Mouse (Mus musculus) CH12.LX (cell line): ENCODE data around the gene Rnf31. TPM values are rescaled to one million over a fixed set of nuclear protein-coding genes. Genes with fewer than 3 reads are reported as not detected.

Source experiments
- DNase-seq: peaks from one replicate; pipeline ENCODE4 v3.0.0-alpha.2; 2013; ENCODE audit errors: extremely low read depth
- H3K27ac ChIP-seq: 2 replicates; pipeline ENCODE4 v1.5.1; 2012; ENCODE audit warnings: low read depth, mild to moderate bottlenecking, control low read depth, moderate library complexity; ENCODE audit not compliant: insufficient read depth
- H3K27me3 ChIP-seq: replicated peaks from 2 replicates; pipeline ENCODE3; 2012; ENCODE audit warnings: inconsistent platforms
- H3K36me3 ChIP-seq, 2 experiments: replicated peaks in 1 of 2; 2 replicates each; pipeline versions ENCODE3 to v1.6.1; 2012; ENCODE audit warnings: inconsistent platforms in 1 of 2, low read length in 1 of 2, mild to moderate bottlenecking in 1 of 2, mixed read lengths in 1 of 2, moderate library complexity in 1 of 2; ENCODE audit not compliant: control insufficient read depth in 1 of 2, insufficient read depth in 1 of 2
- H3K4me1 ChIP-seq, 2 experiments: 2 replicates each; pipeline ENCODE4 v1.6.1; 2012; ENCODE audit warnings: inconsistent platforms in 1 of 2, moderate library complexity in 1 of 2; ENCODE audit not compliant: insufficient read depth in 2 of 2, control insufficient read depth in 1 of 2
- H3K4me2 ChIP-seq: 2 replicates; pipeline ENCODE4 v1.6.1; 2012; ENCODE audit warnings: low read depth, mild to moderate bottlenecking, control low read depth; ENCODE audit not compliant: poor library complexity, insufficient read depth, severe bottlenecking
- H3K4me3 ChIP-seq, 3 experiments: fragments of 150-350 bp in 1 of 3; sonication (generic) in 1 of 3; replicated peaks in 1 of 3; 2 replicates each; pipeline versions ENCODE3 to v1.5.1; 2011 to 2012; ENCODE audit warnings: low read depth in 2 of 3, low read length in 2 of 3, mild to moderate bottlenecking in 2 of 3, moderate library complexity in 2 of 3, control low read depth in 1 of 3, improper control_type of control experiment in 1 of 3, inconsistent platforms in 1 of 3, mixed read lengths in 1 of 3; ENCODE audit not compliant: poor library complexity in 1 of 3
- H3K79me2 ChIP-seq: replicated peaks from 2 replicates; pipeline ENCODE4 v1.6.1; 2012; ENCODE audit warnings: mild to moderate bottlenecking, moderate library complexity; ENCODE audit not compliant: control insufficient read depth, poor library complexity, insufficient read depth, severe bottlenecking; ENCODE audit errors: extremely low read depth
- H3K9ac ChIP-seq: 2 replicates; pipeline ENCODE4 v1.6.1; 2012; ENCODE audit warnings: low read depth, mild to moderate bottlenecking, control low read depth, moderate library complexity; ENCODE audit not compliant: insufficient read depth
- H3K9me3 ChIP-seq: replicated peaks from 2 replicates; pipeline ENCODE3; 2012; ENCODE audit warnings: low read length, inconsistent platforms, mixed read lengths
- BHLHE40 ChIP-seq: IDR thresholded peaks from 2 replicates; pipeline ENCODE4 v1.6.1; 2011; ENCODE audit warnings: mild to moderate bottlenecking, low read depth, low read length, improper control_type of control experiment
- CHD1 ChIP-seq: IDR thresholded peaks from 2 replicates; pipeline ENCODE4 v1.6.1; 2012; ENCODE audit warnings: low read depth, low read length, improper control_type of control experiment, inconsistent platforms
- CHD2 ChIP-seq: IDR thresholded peaks from 2 replicates; pipeline ENCODE4 v1.6.1; 2011; ENCODE audit warnings: low read length, improper control_type of control experiment
- CTCF ChIP-seq, 2 experiments: IDR thresholded peaks in 1 of 2; conservative IDR thresholded peaks in 1 of 2; 2 replicates each; pipeline ENCODE4 v1.5.1; 2011 to 2012; ENCODE audit warnings: low read depth in 2 of 2, low read length in 2 of 2, improper control_type of control experiment in 1 of 2, inconsistent platforms in 1 of 2, mild to moderate bottlenecking in 1 of 2, moderate library complexity in 1 of 2
- E2F4 ChIP-seq: IDR thresholded peaks from 2 replicates; pipeline ENCODE4 v1.6.1; 2011; ENCODE audit warnings: low read depth, low read length, improper control_type of control experiment; ENCODE audit not compliant: insufficient replicate concordance
- ELF1 ChIP-seq: IDR thresholded peaks from 2 replicates; pipeline ENCODE4 v1.6.1; 2014; ENCODE audit warnings: low read depth, mild to moderate bottlenecking, inconsistent platforms, low read length, improper control_type of control experiment
- EP300 ChIP-seq: IDR thresholded peaks from 2 replicates; pipeline ENCODE4 v1.6.1; 2011; ENCODE audit warnings: low read length, improper control_type of control experiment
- ETS1 ChIP-seq: conservative IDR thresholded peaks from 2 replicates; pipeline ENCODE4 v1.6.1; 2012; ENCODE audit warnings: low read depth, mild to moderate bottlenecking, inconsistent platforms, low read length, improper control_type of control experiment, moderate library complexity
- GABPA ChIP-seq: IDR thresholded peaks from 2 replicates; pipeline ENCODE4 v1.6.1; 2012; ENCODE audit warnings: low read depth, low read length, improper control_type of control experiment, inconsistent platforms; ENCODE audit not compliant: insufficient replicate concordance
- HCFC1 ChIP-seq: IDR thresholded peaks from 2 replicates; pipeline ENCODE4 v1.6.1; 2012; ENCODE audit warnings: low read depth, mild to moderate bottlenecking, inconsistent platforms, low read length, improper control_type of control experiment
- IRF4 ChIP-seq: IDR thresholded peaks from 2 replicates; pipeline ENCODE4 v1.6.1; 2014; ENCODE audit warnings: low read depth, mild to moderate bottlenecking, inconsistent platforms, low read length, improper control_type of control experiment
- JUN ChIP-seq: IDR thresholded peaks from 2 replicates; pipeline ENCODE4 v1.6.1; 2011; ENCODE audit warnings: low read depth, mild to moderate bottlenecking, low read length, improper control_type of control experiment, moderate library complexity; ENCODE audit not compliant: insufficient read depth
- JUND ChIP-seq: conservative IDR thresholded peaks from 2 replicates; pipeline ENCODE4 v1.6.1; 2011; ENCODE audit warnings: low read depth, low read length, improper control_type of control experiment
- KAT2A ChIP-seq: IDR thresholded peaks from 2 replicates; pipeline ENCODE4 v1.6.1; 2012; ENCODE audit warnings: low read length, improper control_type of control experiment, inconsistent platforms; ENCODE audit not compliant: insufficient replicate concordance
- MAFK ChIP-seq: IDR thresholded peaks from 2 replicates; pipeline ENCODE4 v1.6.1; 2011; ENCODE audit warnings: low read length, improper control_type of control experiment; ENCODE audit not compliant: insufficient replicate concordance
- MAX ChIP-seq: IDR thresholded peaks from 2 replicates; pipeline ENCODE4 v1.6.1; 2011; ENCODE audit warnings: low read length, improper control_type of control experiment
- MAZ ChIP-seq: IDR thresholded peaks from 2 replicates; pipeline ENCODE4 v1.6.1; 2012; ENCODE audit warnings: low read depth, mild to moderate bottlenecking, inconsistent platforms, low read length, improper control_type of control experiment, moderate library complexity
- MEF2A ChIP-seq: IDR thresholded peaks from 2 replicates; pipeline ENCODE4 v1.6.1; 2014; ENCODE audit warnings: low read depth, mild to moderate bottlenecking, inconsistent platforms, low read length, improper control_type of control experiment, borderline replicate concordance
- MXI1 ChIP-seq: IDR thresholded peaks from 2 replicates; pipeline ENCODE4 v1.6.1; 2011; ENCODE audit warnings: mild to moderate bottlenecking, low read depth, low read length, improper control_type of control experiment
- NELFE ChIP-seq: IDR thresholded peaks from 2 replicates; pipeline ENCODE4 v1.6.1; 2011; ENCODE audit warnings: low read depth, low read length, improper control_type of control experiment
- NRF1 ChIP-seq: IDR thresholded peaks from 2 replicates; pipeline ENCODE4 v1.6.1; 2014; ENCODE audit warnings: low read depth, mild to moderate bottlenecking, inconsistent platforms, low read length, improper control_type of control experiment, moderate library complexity
- PAX5 ChIP-seq: IDR thresholded peaks from 2 replicates; pipeline ENCODE4 v1.6.1; 2012; ENCODE audit warnings: low read length, inconsistent platforms, mixed read lengths
- POLR2A ChIP-seq: IDR thresholded peaks from 2 replicates; pipeline ENCODE4 v1.6.1; 2011; ENCODE audit warnings: low read depth, mild to moderate bottlenecking, improper control_type of control experiment, low read length
- POLR2AphosphoS2 ChIP-seq: IDR thresholded peaks from 2 replicates; pipeline ENCODE4 v1.6.1; 2011; ENCODE audit warnings: low read depth, low read length, improper control_type of control experiment
- SIN3A ChIP-seq: IDR thresholded peaks from 2 replicates; pipeline ENCODE4 v1.6.1; 2012; ENCODE audit warnings: low read length, improper control_type of control experiment, inconsistent platforms
- TBP ChIP-seq: conservative IDR thresholded peaks from 2 replicates; pipeline ENCODE4 v1.6.1; 2011; ENCODE audit warnings: low read depth, low read length, improper control_type of control experiment
- UBTF ChIP-seq: IDR thresholded peaks from 2 replicates; pipeline ENCODE4 v1.6.1; 2012; ENCODE audit warnings: low read depth, mild to moderate bottlenecking, inconsistent platforms, low read length, improper control_type of control experiment, moderate library complexity
- USF1 ChIP-seq: IDR thresholded peaks from 2 replicates; pipeline ENCODE4 v1.6.1; 2014; ENCODE audit warnings: low read depth, mild to moderate bottlenecking, inconsistent platforms, low read length, improper control_type of control experiment
- USF2 ChIP-seq: conservative IDR thresholded peaks from 2 replicates; pipeline ENCODE4 v1.6.1; 2011; ENCODE audit warnings: low read depth, low read length, improper control_type of control experiment
- ZKSCAN1 ChIP-seq: IDR thresholded peaks from 2 replicates; pipeline ENCODE4 v1.6.1; 2012; ENCODE audit warnings: low read depth, inconsistent platforms, low read length, improper control_type of control experiment, borderline replicate concordance
- ZMIZ1 ChIP-seq: IDR thresholded peaks from 2 replicates; pipeline ENCODE4 v1.6.1; 2012; ENCODE audit warnings: low read depth, mild to moderate bottlenecking, inconsistent platforms, low read length, improper control_type of control experiment
- ZNF384 ChIP-seq: IDR thresholded peaks from 2 replicates; pipeline ENCODE4 v1.6.1; 2012; ENCODE audit warnings: low read depth, low read length, improper control_type of control experiment, inconsistent platforms
- dilution Hi-C: fragments of 300-500 bp; cut with MboI; formaldehyde crosslinking; loops from 2 replicates; pipeline ENCODE4 v1.14.3; 2020; ENCODE audit warnings: low sequenced_read_pairs; ENCODE audit not compliant: extremely low pct_unique_long_range_greater_than_20kb, extremely low pct_ligation_motif_present
- in situ Hi-C: fragments of 300-500 bp; cut with MboI; formaldehyde crosslinking; loops from 3 replicates; pipeline ENCODE4 v1.14.3; 2019; ENCODE audit warnings: low sequenced_read_pairs, low pct_ligation_motif_present, low pct_unique_long_range_greater_than_20kb, mixed read lengths
- polyA plus RNA-seq: library from polyadenylated mRNA; unstranded; fragments of >175 nt; gene quantifications from 2 replicates; pipeline ENCODE4 v1.2.1, GENCODE M21; 2012; ENCODE audit warnings: low read depth; ENCODE audit not compliant: insufficient read length
- total RNA-seq, 2 experiments: library from RNA; depleted of rRNA; stranded (reverse); fragments of 300-350 nt in 1 of 2; fragments of >200 nt in 1 of 2; gene quantifications; 2 replicates each; pipeline ENCODE4 v1.2.3; 2012 to 2014

Gene Rnf31
- total and polyA plus RNA-seq, 3 experiments, result 3.8 to 22.6 (median 15.9) TPM

DNA sequence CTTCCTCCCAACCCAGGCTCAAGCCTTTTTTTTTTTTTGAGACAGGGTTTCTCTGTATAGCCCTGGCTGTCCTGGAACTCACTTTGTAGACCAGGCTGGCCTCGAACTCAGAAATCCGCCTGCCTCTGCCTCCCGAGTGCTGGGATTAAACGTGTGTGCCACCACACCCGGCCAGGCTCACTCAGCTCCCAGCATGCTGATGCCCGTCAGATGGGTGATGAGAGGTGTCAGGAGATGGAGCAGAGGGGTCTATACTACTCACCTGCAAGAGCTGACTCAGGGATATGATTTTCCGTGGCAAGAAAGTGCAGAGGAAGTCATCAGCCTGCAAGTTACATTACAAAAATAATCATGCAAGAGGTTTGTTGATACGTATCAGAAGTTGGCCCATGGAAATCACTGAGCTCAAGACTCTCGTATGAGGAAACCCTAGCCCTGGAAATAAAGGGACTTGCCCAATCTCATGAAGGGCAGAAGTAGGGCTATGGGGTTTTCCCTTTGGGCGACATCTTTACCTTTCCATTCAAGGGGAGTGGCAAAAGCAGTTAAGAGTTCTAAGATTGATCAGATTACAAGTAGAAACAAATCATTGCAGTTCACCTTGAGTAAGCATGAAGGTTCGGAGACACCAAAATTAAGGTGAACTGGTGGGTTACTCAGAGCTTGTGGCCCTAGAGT, 1.6 kb upstream of the Rnf31 start:
- in situ Hi-C loops, result no loop called here
- DNase-seq, result peak; percentile 89
- H3K4me3 ChIP-seq, result peak overlapping the region; percentile 79 to 94 (median 91)

DNA sequence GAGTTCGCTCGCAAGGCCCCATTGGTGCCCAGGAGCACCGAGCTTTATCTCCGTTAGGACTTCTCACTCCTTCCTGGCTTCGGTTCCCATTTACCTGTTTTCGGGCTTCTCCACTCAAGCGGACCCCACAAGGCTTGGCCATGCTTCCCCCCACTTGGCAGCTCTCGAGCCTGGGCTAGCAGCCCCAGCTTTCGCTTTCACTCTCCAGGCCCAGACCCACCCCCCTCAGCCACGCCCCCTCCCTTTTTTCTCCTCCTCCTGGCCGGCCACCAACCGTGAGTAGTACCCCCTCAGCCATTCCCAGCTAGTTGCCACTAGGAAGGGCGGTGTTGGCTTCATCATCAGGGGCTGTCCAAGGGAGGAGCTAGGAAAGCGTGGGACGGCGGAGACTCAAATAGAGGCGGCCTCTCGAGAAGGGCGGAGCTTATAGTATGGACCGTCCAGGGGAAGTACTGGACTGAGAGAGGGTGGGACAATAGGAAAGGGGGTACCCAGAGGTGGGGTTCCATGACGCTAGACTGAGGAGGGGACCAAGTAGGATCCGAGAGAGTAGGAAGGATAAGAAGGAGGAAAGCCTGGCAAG, 669 bp upstream of the Rnf31 start, which contains the start of gene Psme2:
Gene Psme2 (minus strand): TSS at position 366 of the 583 bp plus-strand sequence.
- Histone ChIP-seq H3K4me1 (peaks cover 0 to 51% of the 10 kb centered on the region in 2 experiments; a peak in 3 of 4 replicates), H3K9ac (peak within 1 kb of the TSS; percentile 89), H3K4me2 (peak within 1 kb of the TSS; percentile 96), H3K79me2 (peaks cover 35% of the 10 kb centered on the region), H3K27ac (peak within 1 kb of the TSS; percentile 97), H3K36me3 (peaks cover 37 to 56% of the 10 kb centered on the region in 2 experiments), H3K4me3 (peak within 1 kb of the TSS; percentile 79 to 94 (median 91)), H3K27me3 (no peaks in the 10 kb centered on the region), H3K9me3 (no peaks in the 10 kb centered on the region)
- in situ Hi-C loops (no loop called here), dilution Hi-C loops (no loop called here)
- peak; percentile 98 for DNase-seq
- TF ChIP-seq BHLHE40 (no peak), MEF2A (no peak), JUND (no peak), POLR2A (peak; percentile 69), KAT2A (no peak), MAX (peak; percentile 30; the same call in 1 of the 2 replicates), ZMIZ1 (peak; percentile 15), NRF1 (no peak), CHD2 (peak; percentile 56; the same call in 1 of the 2 replicates), MAZ (peak; percentile 47; the same call in 1 of the 2 replicates), ZKSCAN1 (no peak), CHD1 (no peak), UBTF (0 out of 2 replicates have a peak, but pooled peaks have one; percentile 69), ETS1 (peak; percentile 51), NELFE (no peak), POLR2AphosphoS2 (0 out of 2 replicates have a peak, but pooled peaks have one; percentile 43), E2F4 (no peak), ELF1 (peak; percentile 26; the same call in 1 of the 2 replicates), HCFC1 (no peak)

More for the DNA sequence above, 1.6 kb upstream of the Rnf31 start:
- H3K4me1 ChIP-seq, result peaks cover 4 to 58% of the 10 kb centered on the region in 2 experiments
- H3K9me3 ChIP-seq, result no peaks in the 10 kb centered on the region
- dilution Hi-C loops, result no loop called here
- H3K4me2 ChIP-seq, result peak overlapping the region; percentile 96
- H3K9ac ChIP-seq, result peak overlapping the region; percentile 89
- H3K27me3 ChIP-seq, result no peaks in the 10 kb centered on the region
- H3K36me3 ChIP-seq, result peaks cover 27 to 49% of the 10 kb centered on the region in 2 experiments
- TF ChIP-seq JUND, result no peak; the same call in 1 of the 2 replicates
- no peak for TF ChIP-seq MAZ
- peak; percentile 39; the same call in 1 of the 2 replicates for TF ChIP-seq MAFK
- TF ChIP-seq NELFE, result no peak
- TF ChIP-seq PAX5, result no peak
- no peak for TF ChIP-seq BHLHE40
- no peak for TF ChIP-seq JUN
- peak; percentile 67 for TF ChIP-seq MEF2A
- no peak for TF ChIP-seq CTCF (conservative IDR thresholded peaks at IDR 0.05 in 1 of 2, IDR thresholded peaks at IDR 0.05 in 1 of 2; ENCODE audit: low read depth in 2 of 2, low read length in 2 of 2)
- TF ChIP-seq SIN3A, result peak; percentile 27; the same call in 1 of the 2 replicates
- no peak for TF ChIP-seq TBP
- TF ChIP-seq POLR2AphosphoS2, result no peak
- TF ChIP-seq ZMIZ1, result no peak
- TF ChIP-seq E2F4, result 0 out of 2 replicates have a peak, but pooled peaks have one; percentile 33
- 0 out of 2 replicates have a peak, but pooled peaks have one; percentile 32 for TF ChIP-seq ELF1
- TF ChIP-seq IRF4, result 0 out of 2 replicates have a peak, but pooled peaks have one; percentile 10
- no peak for TF ChIP-seq USF2
- TF ChIP-seq USF1, result no peak
- no peak for TF ChIP-seq UBTF
- no peak for TF ChIP-seq KAT2A
- peak; percentile 54; the same call in 1 of the 2 replicates for TF ChIP-seq ETS1
- TF ChIP-seq ZNF384, result 0 out of 2 replicates have a peak, but pooled peaks have one; percentile 16
- no peak for TF ChIP-seq NRF1
- TF ChIP-seq MXI1, result no peak; the same call in 1 of the 2 replicates
- no peak for TF ChIP-seq POLR2A
- peak; percentile 49 for TF ChIP-seq EP300
- no peak for TF ChIP-seq GABPA
- peak overlapping the region; percentile 97 for H3K27ac ChIP-seq
- peaks cover 35% of the 10 kb centered on the region for H3K79me2 ChIP-seq
